Mouse (Mus musculus) ES-Bruce4 (cell line): ENCODE measurements at regions not wholly inside any gene's neighbourhood (a gene's known extent, or its start where the extent isn't known, plus 50 kb on each side); places are given as distances from the start of the nearest gene placed in this dataset.

Experiments
- H3K27ac ChIP-seq: 2 replicates; pipeline ENCODE4 v1.5.1; 2012; ENCODE audit warnings: low read length, inconsistent platforms; ENCODE audit not compliant: insufficient read depth
- H3K27me3 ChIP-seq: 2 replicates; pipeline ENCODE4 v1.6.1; 2012; ENCODE audit warnings: mild to moderate bottlenecking, low read length, inconsistent platforms; ENCODE audit not compliant: control insufficient read depth, poor library complexity, insufficient read depth, severe bottlenecking
- H3K36me3 ChIP-seq: 2 replicates; pipeline ENCODE4 v1.6.1; 2012; ENCODE audit warnings: inconsistent platforms, mild to moderate bottlenecking, low read length, moderate library complexity; ENCODE audit not compliant: control insufficient read depth, poor library complexity, insufficient read depth, severe bottlenecking
- H3K4me1 ChIP-seq: one replicate; pipeline ENCODE4 v1.8.1; 2011; ENCODE audit warnings: low read length; ENCODE audit not compliant: control insufficient read depth, insufficient read depth
- H3K4me3 ChIP-seq: 2 replicates; pipeline ENCODE4 v1.5.1; 2011; ENCODE audit warnings: low read depth, mild to moderate bottlenecking, low read length
- H3K9ac ChIP-seq: 2 replicates; pipeline ENCODE4 v1.6.1; 2012; ENCODE audit warnings: low read depth, mild to moderate bottlenecking, inconsistent platforms; ENCODE audit not compliant: poor library complexity, severe bottlenecking
- H3K9me3 ChIP-seq: replicated peaks from 2 replicates; pipeline ENCODE4 v1.6.1; 2012; ENCODE audit warnings: mild to moderate bottlenecking, low read length, inconsistent platforms; ENCODE audit not compliant: control insufficient read depth, poor library complexity, insufficient read depth, severe bottlenecking
- CTCF ChIP-seq: IDR thresholded peaks from one replicate; pipeline ENCODE4 v1.8.1; 2011; ENCODE audit warnings: low read depth, low read length
- EP300 ChIP-seq: IDR thresholded peaks from 2 replicates; pipeline ENCODE4 v1.6.1; 2011; ENCODE audit warnings: low read depth, low read length; ENCODE audit not compliant: insufficient read depth
- POLR2A ChIP-seq: IDR thresholded peaks from one replicate; pipeline ENCODE4 v1.8.1; 2011; ENCODE audit warnings: low read length; ENCODE audit not compliant: insufficient read depth

DNA sequence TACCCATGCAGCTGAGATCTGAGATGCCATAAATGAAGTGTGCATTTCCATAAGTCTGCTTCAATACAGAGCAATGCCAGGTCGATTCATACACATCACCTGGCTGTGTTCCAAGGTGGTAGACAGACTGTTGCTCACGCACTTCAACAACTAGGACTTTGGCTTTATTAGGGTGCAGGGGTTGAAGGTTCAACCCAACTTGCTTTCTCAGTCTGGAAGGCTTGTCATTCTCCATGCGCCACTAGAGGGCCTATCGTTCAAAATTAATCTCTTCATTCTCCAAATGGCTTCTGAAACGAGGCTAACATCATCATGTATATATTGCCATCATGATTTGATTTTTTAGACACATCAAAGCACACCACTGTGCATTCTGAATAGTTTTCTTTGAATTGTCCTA lies 127.0 kb upstream of the Tmem164 start:
- no peak overlapping the region for H3K9ac ChIP-seq
- H3K4me3 ChIP-seq: no peak overlapping the region
- H3K9me3 ChIP-seq: no peaks in the 10 kb centered on the region
- H3K36me3 ChIP-seq: no peaks in the 10 kb centered on the region
- H3K27ac ChIP-seq: no peak overlapping the region
- H3K4me1 ChIP-seq: no peaks in the 10 kb centered on the region
- TF ChIP-seq POLR2A: no peak
- no peak for TF ChIP-seq CTCF
- TF ChIP-seq EP300: no peak
- no peaks in the 10 kb centered on the region for H3K27me3 ChIP-seq

DNA sequence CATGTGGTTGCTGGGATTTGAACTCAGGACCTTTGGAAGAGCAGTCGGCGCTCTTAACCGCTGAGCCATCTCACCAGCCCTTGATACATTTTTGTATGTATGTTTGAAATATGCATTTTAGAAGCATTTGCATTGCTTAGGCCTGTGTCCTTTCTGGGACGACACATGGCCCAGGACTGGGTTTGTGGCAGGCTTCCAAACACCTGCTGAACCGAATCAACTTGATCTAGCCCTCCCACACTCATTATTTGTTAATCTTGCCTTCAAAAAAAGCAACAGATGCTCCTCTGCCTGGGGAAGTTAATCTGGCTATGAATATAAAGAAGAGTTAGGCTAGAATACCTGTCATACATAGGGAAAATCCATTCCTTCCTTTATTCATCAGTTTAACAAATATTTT lies 123.7 kb upstream of the Tmem164 start:
- no peak for TF ChIP-seq CTCF
- TF ChIP-seq EP300: no peak
- Histone ChIP-seq H3K9ac (no peak overlapping the region), H3K36me3 (no peaks in the 10 kb centered on the region), H3K27ac (no peak overlapping the region), H3K9me3 (no peaks in the 10 kb centered on the region), H3K4me3 (no peak overlapping the region), H3K4me1 (no peaks in the 10 kb centered on the region), H3K27me3 (no peaks in the 10 kb centered on the region)

GRCm38 (mm10) chrX:142560209-142560912 lies 120.8 kb upstream of the Tmem164 start:
- H3K9me3 ChIP-seq: no peaks in the 10 kb centered on the region
- no peak overlapping the region for H3K4me3 ChIP-seq
- no peaks in the 10 kb centered on the region for H3K4me1 ChIP-seq
- H3K36me3 ChIP-seq: no peaks in the 10 kb centered on the region
- H3K27ac ChIP-seq: no peak overlapping the region
- TF ChIP-seq CTCF (no peak), EP300 (no peak), POLR2A (no peak)
- no peaks in the 10 kb centered on the region for H3K27me3 ChIP-seq
- H3K9ac ChIP-seq: no peak overlapping the region

DNA sequence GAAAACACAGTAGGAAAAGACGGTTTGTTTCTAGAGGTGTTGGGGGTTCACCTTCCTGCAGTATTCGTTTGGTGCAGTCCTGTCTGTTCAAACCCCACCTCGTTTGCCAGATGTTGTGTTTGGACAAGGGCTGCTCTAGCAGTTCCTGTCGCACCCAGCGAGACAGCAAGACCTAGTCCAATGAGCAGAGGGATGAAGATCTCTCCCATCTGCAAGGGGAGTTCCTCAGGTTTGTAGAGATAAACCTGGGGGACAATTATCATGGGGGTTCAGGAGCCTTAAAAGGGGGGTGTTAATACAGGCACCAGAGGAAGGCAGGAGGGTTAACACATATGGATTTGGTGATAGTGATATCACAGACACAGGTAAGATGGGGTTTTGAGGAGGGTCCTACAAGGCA lies 119.4 kb upstream of the Tmem164 start:
- Histone ChIP-seq H3K36me3 (no peaks in the 10 kb centered on the region), H3K9me3 (no peaks in the 10 kb centered on the region), H3K9ac (no peak overlapping the region), H3K27ac (no peak overlapping the region), H3K4me3 (no peak overlapping the region), H3K27me3 (no peaks in the 10 kb centered on the region), H3K4me1 (no peaks in the 10 kb centered on the region)
- TF ChIP-seq EP300: no peak
- TF ChIP-seq POLR2A: no peak
- no peak for TF ChIP-seq CTCF

DNA sequence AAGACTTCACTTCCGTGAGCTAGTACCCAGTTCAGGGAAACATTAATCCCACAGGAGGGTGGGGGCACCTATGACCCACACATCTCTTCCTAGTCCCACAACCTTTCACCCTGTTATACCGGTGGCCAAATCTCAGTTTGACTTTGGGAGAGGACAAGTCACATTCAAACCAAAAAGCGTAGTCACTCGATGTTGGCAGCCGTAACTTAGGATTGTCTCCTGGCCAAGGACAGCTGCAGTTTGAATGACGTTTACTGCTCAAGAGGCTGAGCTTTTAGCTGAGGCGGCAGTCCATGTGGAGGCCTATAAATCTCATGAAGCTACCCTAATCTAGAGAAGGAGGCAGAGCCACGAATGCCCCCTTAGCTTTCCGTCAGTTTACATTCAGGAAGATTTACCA lies 117.0 kb upstream of the Tmem164 start:
- TF ChIP-seq EP300 (no peak), CTCF (no peak), POLR2A (no peak)
- H3K4me3 ChIP-seq: no peak overlapping the region

DNA sequence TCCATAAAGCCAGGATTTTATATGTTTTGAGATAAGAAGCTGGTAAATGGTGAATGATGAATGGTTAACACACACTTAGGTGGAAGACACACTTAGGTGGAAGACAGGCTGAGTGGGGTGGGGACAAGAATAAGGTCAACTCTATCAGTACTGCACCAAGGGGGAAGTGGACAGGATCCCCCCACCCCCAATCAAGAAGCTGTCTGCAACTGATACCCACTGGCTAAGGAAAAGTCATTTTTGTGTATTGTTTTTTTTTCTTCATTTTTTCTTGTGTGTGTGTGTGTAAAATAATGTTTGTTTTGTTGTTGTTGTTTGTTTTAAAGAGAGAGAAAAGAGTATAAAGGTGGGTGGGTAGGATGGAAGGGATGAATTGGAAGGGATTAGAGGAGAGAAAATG lies 109.4 kb upstream of the Tmem164 start:
- no peaks in the 10 kb centered on the region for H3K36me3 ChIP-seq
- H3K27ac ChIP-seq: no peak overlapping the region
- no peaks in the 10 kb centered on the region for H3K27me3 ChIP-seq
- no peak overlapping the region for H3K4me3 ChIP-seq
- TF ChIP-seq POLR2A (no peak), CTCF (no peak), EP300 (no peak)
- H3K4me1 ChIP-seq: no peaks in the 10 kb centered on the region
- no peaks in the 10 kb centered on the region for H3K9me3 ChIP-seq
- H3K9ac ChIP-seq: no peak overlapping the region

More for the DNA sequence above, 117.0 kb upstream of the Tmem164 start:
- Histone ChIP-seq H3K27me3 (no peaks in the 10 kb centered on the region), H3K9me3 (no peaks in the 10 kb centered on the region), H3K9ac (no peak overlapping the region), H3K4me1 (no peaks in the 10 kb centered on the region), H3K36me3 (no peaks in the 10 kb centered on the region), H3K27ac (no peak overlapping the region)

DNA sequence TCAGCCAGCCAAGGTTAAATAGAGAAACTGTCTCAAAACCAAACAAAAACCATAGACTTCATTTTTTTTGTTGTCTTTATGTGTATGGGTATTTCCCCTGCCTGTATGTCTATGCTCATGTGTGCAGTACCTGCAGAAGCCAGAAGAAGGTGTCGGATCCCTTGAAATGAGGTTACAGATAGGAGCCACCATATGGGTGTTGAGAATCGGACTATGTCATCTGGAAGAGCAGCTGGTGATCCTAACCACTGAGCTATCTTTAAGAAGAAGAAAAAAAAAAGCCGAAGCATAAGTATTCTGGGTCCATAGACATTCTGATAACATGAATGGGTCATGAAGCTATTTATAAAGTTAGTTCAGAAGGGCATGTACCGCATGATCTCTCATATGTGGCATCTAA lies 107.2 kb upstream of the Tmem164 start:
- Histone ChIP-seq H3K27me3 (no peaks in the 10 kb centered on the region), H3K4me1 (no peaks in the 10 kb centered on the region), H3K4me3 (no peak overlapping the region), H3K9ac (no peak overlapping the region), H3K9me3 (no peaks in the 10 kb centered on the region), H3K27ac (no peak overlapping the region), H3K36me3 (no peaks in the 10 kb centered on the region)
- TF ChIP-seq POLR2A: no peak
- TF ChIP-seq CTCF: no peak
- no peak for TF ChIP-seq EP300
